Mouse (Mus musculus) heart, embryonic 13.5 days (tissue): ENCODE measurements around the gene Gm5741. TPM values are rescaled to one million over a fixed set of nuclear protein-coding genes. Genes with fewer than 3 reads are reported as not detected.

ENCODE experiments used
- ATAC-seq: fragments of 200-750 bp; cut with Nextera tagmentation; 2 replicates; pipeline ENCODE4 v1.8.0; 2017; ENCODE audit warnings: moderate TSS enrichment; ENCODE audit not compliant: insufficient number of reproducible peaks, low FRiP score, low TSS enrichment; ENCODE audit errors: extremely low read depth
- H3K27ac ChIP-seq: fragments of 300-500 bp; sonication (generic); replicated peaks from 2 replicates; pipeline ENCODE4 v1.5.1; 2015; ENCODE audit warnings: moderate library complexity, mild to moderate bottlenecking, inconsistent platforms
- H3K27me3 ChIP-seq: fragments of 300-500 bp; sonication (generic); replicated peaks from 2 replicates; pipeline ENCODE4 v1.6.1; 2015; ENCODE audit warnings: mild to moderate bottlenecking, inconsistent platforms
- H3K36me3 ChIP-seq: fragments of 300-500 bp; sonication (generic); 2 replicates; pipeline ENCODE4 v1.6.1; 2015; ENCODE audit warnings: mild to moderate bottlenecking, inconsistent platforms
- H3K4me1 ChIP-seq: fragments of 300-500 bp; sonication (generic); 2 replicates; pipeline ENCODE4 v1.6.1; 2015; ENCODE audit warnings: inconsistent platforms
- H3K4me2 ChIP-seq: fragments of 300-500 bp; sonication (generic); 2 replicates; pipeline ENCODE4 v1.6.1; 2015; ENCODE audit warnings: inconsistent platforms, mild to moderate bottlenecking, moderate library complexity
- H3K4me3 ChIP-seq: fragments of 300-500 bp; sonication (generic); 2 replicates; pipeline ENCODE4 v1.5.1; 2015; ENCODE audit warnings: moderate library complexity, mild to moderate bottlenecking, inconsistent platforms
- H3K9ac ChIP-seq: fragments of 300-500 bp; sonication (generic); 2 replicates; pipeline ENCODE4 v1.6.1; 2015; ENCODE audit warnings: inconsistent platforms, mild to moderate bottlenecking, moderate library complexity
- H3K9me3 ChIP-seq: fragments of 300-500 bp; sonication (generic); 2 replicates; pipeline ENCODE4 v1.6.1; 2016; ENCODE audit warnings: inconsistent platforms
- WGBS: fragments of 180-500 bp; shearing (Covaris S2); methylation state at CpG from one replicate; pipeline ENCODE4 v1.1.7; 2015; ENCODE audit warnings: mixed read lengths; 5-methylcytosine and 5-hydroxymethylcytosine counted together
- polyA plus RNA-seq: library from polyadenylated mRNA; unstranded; fragments of >200 nt; fragmentation: Nextera tagmentation; extraction: Ambion mirVana; gene quantifications from 2 replicates; pipeline ENCODE4 v1.2.1, GENCODE M21; 2015

Gene Gm5741
- polyA plus RNA-seq, 1 experiment from 2014 or later = 0.57 TPM

- peaks cover 48% of the 10 kb centered on the region for H3K36me3 ChIP-seq
- H3K4me1 ChIP-seq = peaks cover 17% of the 10 kb centered on the region
- no peak for ATAC-seq
- H3K4me3 ChIP-seq = peak overlapping the region; percentile 96; the same call in 1 of the 2 replicates
- H3K4me2 ChIP-seq = peak overlapping the region; percentile 86
- 87% methylated on average over 15 of the region's 15 CpGs for WGBS
- no peaks in the 10 kb centered on the region for H3K27me3 ChIP-seq
- H3K27ac ChIP-seq = no peak overlapping the region
- H3K9me3 ChIP-seq = no peaks in the 10 kb centered on the region
- H3K9ac ChIP-seq = no peak overlapping the region; the same call in 1 of the 2 replicates
Measured at GRCm38 (mm10) chr8:85073041-85073612, 5.3 kb upstream of the Gm5741 start.

- H3K27me3 ChIP-seq = no peaks in the 10 kb centered on the region
- no peak for ATAC-seq
- peaks cover 42% of the 10 kb centered on the region for H3K36me3 ChIP-seq
- peak overlapping the region; percentile 96 for H3K4me3 ChIP-seq
- H3K27ac ChIP-seq = peak overlapping the region; percentile 98
- WGBS = 33% methylated on average over 9 of the region's 9 CpGs
- H3K9ac ChIP-seq = peak overlapping the region; percentile 95
- peaks cover 17% of the 10 kb centered on the region for H3K4me1 ChIP-seq
- no peaks in the 10 kb centered on the region for H3K9me3 ChIP-seq
- peak overlapping the region; percentile 86 for H3K4me2 ChIP-seq
Measured at GRCm38 (mm10) chr8:85072364-85072929, 4.7 kb upstream of the Gm5741 start.

- peak within 1 kb of the TSS; percentile 95 for H3K9ac ChIP-seq
- H3K27ac ChIP-seq = peak within 1 kb of the TSS; percentile 98
- peak within 1 kb of the TSS; percentile 96 for H3K4me3 ChIP-seq
- ATAC-seq = peak; percentile 83
- no peaks in the 10 kb centered on the region for H3K9me3 ChIP-seq
- no peaks in the 10 kb centered on the region for H3K27me3 ChIP-seq
- H3K36me3 ChIP-seq = peaks cover 40% of the 10 kb centered on the region
- H3K4me1 ChIP-seq = peaks cover 17% of the 10 kb centered on the region
- WGBS = under 1% methylated on average over 65 of the region's 68 CpGs
- peak within 1 kb of the TSS; percentile 86 for H3K4me2 ChIP-seq
Measured at GRCm38 (mm10) chr8:85071514-85072281, 3.9 kb upstream of the Gm5741 start, which contains the start of gene Dhps. Gene Dhps, plus strand, starts transcription at chr8:85071757.

- Histone ChIP-seq H3K27me3 (no peaks in the 10 kb centered on the region), H3K4me3 (peak overlapping the region; percentile 96), H3K36me3 (peaks cover 40% of the 10 kb centered on the region), H3K4me2 (peak overlapping the region; percentile 86), H3K9ac (peak overlapping the region; percentile 95), H3K27ac (peak overlapping the region; percentile 98), H3K9me3 (no peaks in the 10 kb centered on the region), H3K4me1 (peaks cover 17% of the 10 kb centered on the region)
- no peak for ATAC-seq
- WGBS = 80% methylated on average over 5 of the region's 5 CpGs
Measured at GRCm38 (mm10) chr8:85071041-85071440, 3.3 kb upstream of the Gm5741 start.

GRCm38 (mm10) chr8:85067155-85067554 is 627 bp downstream of the Gm5741 start:
- H3K27ac ChIP-seq = no peak overlapping the region
- 85% methylated on average over 2 of the region's 2 CpGs for WGBS
- no peak overlapping the region for H3K4me3 ChIP-seq
- H3K27me3 ChIP-seq = no peaks in the 10 kb centered on the region
- no peak overlapping the region for H3K9ac ChIP-seq
- peaks cover 7% of the 10 kb centered on the region for H3K4me1 ChIP-seq
- no peaks in the 10 kb centered on the region for H3K9me3 ChIP-seq
- ATAC-seq = no peak
- H3K36me3 ChIP-seq = peaks cover 35% of the 10 kb centered on the region
- H3K4me2 ChIP-seq = no peak overlapping the region

- Histone ChIP-seq H3K36me3 (peaks cover 37% of the 10 kb centered on the region), H3K9ac (no peak overlapping the region), H3K4me3 (no peak overlapping the region), H3K27me3 (no peaks in the 10 kb centered on the region), H3K4me1 (peaks cover 10% of the 10 kb centered on the region), H3K9me3 (no peaks in the 10 kb centered on the region), H3K27ac (no peak overlapping the region), H3K4me2 (no peak overlapping the region)
- no peak for ATAC-seq
- WGBS = 38% methylated on average over 2 of the region's 2 CpGs
Measured at GRCm38 (mm10) chr8:85065213-85065612, 2.6 kb downstream of the Gm5741 start.

GRCm38 (mm10) chr8:85062603-85063002 is 5.2 kb downstream of the Gm5741 start:
- Histone ChIP-seq H3K4me1 (peaks cover 10% of the 10 kb centered on the region), H3K4me2 (no peak overlapping the region), H3K9me3 (no peaks in the 10 kb centered on the region), H3K27ac (no peak overlapping the region), H3K9ac (no peak overlapping the region), H3K36me3 (peaks cover 37% of the 10 kb centered on the region), H3K27me3 (no peaks in the 10 kb centered on the region), H3K4me3 (no peak overlapping the region)
- no peak for ATAC-seq
- WGBS = 93% methylated on average over 4 of the region's 4 CpGs

GRCm38 (mm10) chr8:85059879-85060616 is 7.7 kb downstream of the Gm5741 start, which contains the start of gene Fbxw9:
Gene Fbxw9, plus strand, starts transcription at chr8:85060055.
- Histone ChIP-seq H3K4me3 (peak within 1 kb of the TSS; percentile 88), H3K4me2 (peak within 1 kb of the TSS; percentile 93), H3K27ac (no peak within 1 kb of the TSS), H3K27me3 (no peaks in the 10 kb centered on the region), H3K9me3 (no peaks in the 10 kb centered on the region), H3K36me3 (peaks cover 43% of the 10 kb centered on the region), H3K9ac (peak within 1 kb of the TSS; percentile 84), H3K4me1 (peaks cover 10% of the 10 kb centered on the region)
- under 1% methylated on average over 53 of the region's 53 CpGs for WGBS
- peak; percentile 67; the same call in 1 of the 2 replicates for ATAC-seq

- H3K27ac ChIP-seq = no peak overlapping the region
- peaks cover 50% of the 10 kb centered on the region for H3K36me3 ChIP-seq
- no peak overlapping the region for H3K4me2 ChIP-seq
- no peaks in the 10 kb centered on the region for H3K9me3 ChIP-seq
- no peaks in the 10 kb centered on the region for H3K27me3 ChIP-seq
- H3K9ac ChIP-seq = no peak overlapping the region
- no peak for ATAC-seq
- no peak overlapping the region for H3K4me3 ChIP-seq
- H3K4me1 ChIP-seq = peaks cover 10% of the 10 kb centered on the region
- WGBS = 84% methylated on average over 7 of the region's 7 CpGs
Measured at GRCm38 (mm10) chr8:85057367-85057766, 10.4 kb downstream of the Gm5741 start.

GRCm38 (mm10) chr8:85043619-85044018 is 24.2 kb downstream of the Gm5741 start:
- Histone ChIP-seq H3K27ac (no peak overlapping the region), H3K4me2 (no peak overlapping the region), H3K27me3 (no peaks in the 10 kb centered on the region), H3K4me3 (no peak overlapping the region), H3K9me3 (no peaks in the 10 kb centered on the region), H3K9ac (no peak overlapping the region), H3K36me3 (peaks cover 89% of the 10 kb centered on the region), H3K4me1 (peaks cover 18% of the 10 kb centered on the region)
- no peak for ATAC-seq
- WGBS = 87% methylated on average over 6 of the region's 6 CpGs
